Mouse (Mus musculus) naive thymus-derived CD4-positive, alpha-beta T cell, adult 2 months (primary cell): ENCODE results near the gene Rbm39.

Experiments used
- DNase-seq: peaks from one replicate; pipeline ENCODE4 v3.0.0-alpha.2; 2011; ENCODE audit warnings: low read depth

Gene Rbm39

GRCm38 (mm10) chr2:156111358-156112079, 68.5 kb downstream of the Rbm39 start, which contains the start of the genes Cpne1 and Rbm12:
Gene Cpne1 (minus strand): TSS chr2:156111965.
Gene Rbm12 (minus strand): TSS chr2:156111978.
- peak; percentile 96 for DNase-seq

- peak; percentile 53 for DNase-seq
Measured at GRCm38 (mm10) chr2:156110627-156111357, 69.2 kb downstream of the Rbm39 start.
